Mouse (Mus musculus) intestine, embryonic 16.5 days (tissue): ENCODE measurements around the gene Ccdc136. TPM values are rescaled to one million over a fixed set of nuclear protein-coding genes. Genes with fewer than 3 reads are reported as not detected.
A peak's percentile ranks its signal among the peaks of the same experiment; 100 is the strongest.

Source experiments
- ATAC-seq: fragments of 200-750 bp; cut with Nextera tagmentation; 2 replicates; pipeline ENCODE4 v1.8.0; 2017; ENCODE audit warnings: moderate TSS enrichment, moderate library complexity
- H3K27ac ChIP-seq: fragments of 300-500 bp; sonication (generic); 2 replicates; pipeline ENCODE4 v1.5.1; 2014; ENCODE audit warnings: mild to moderate bottlenecking, low read length
- H3K27me3 ChIP-seq: fragments of 300-500 bp; sonication (generic); replicated peaks from 2 replicates; pipeline ENCODE4 v1.6.1; 2014; ENCODE audit warnings: low read length, control low read depth, mixed read lengths; ENCODE audit not compliant: control insufficient read depth, insufficient read depth
- H3K36me3 ChIP-seq: fragments of 300-500 bp; sonication (generic); 2 replicates; pipeline ENCODE4 v1.6.1; 2014; ENCODE audit warnings: low read length, control low read depth; ENCODE audit not compliant: control insufficient read depth, insufficient read depth
- H3K4me1 ChIP-seq: fragments of 300-500 bp; sonication (generic); 2 replicates; pipeline ENCODE4 v1.6.1; 2014; ENCODE audit warnings: low read length, control low read depth, mixed read lengths; ENCODE audit not compliant: control insufficient read depth, insufficient read depth
- H3K4me2 ChIP-seq: fragments of 300-500 bp; sonication (generic); 2 replicates; pipeline ENCODE4 v1.6.1; 2014; ENCODE audit warnings: low read depth, low read length, control low read depth
- H3K4me3 ChIP-seq: fragments of 300-500 bp; sonication (generic); 2 replicates; pipeline ENCODE4 v1.5.1; 2014; ENCODE audit warnings: mild to moderate bottlenecking, low read length
- H3K9ac ChIP-seq: fragments of 300-500 bp; sonication (generic); 2 replicates; pipeline ENCODE4 v1.6.1; 2014; ENCODE audit warnings: low read depth, low read length
- H3K9me3 ChIP-seq: fragments of 300-500 bp; sonication (generic); 2 replicates; pipeline ENCODE4 v1.6.1; 2016; ENCODE audit warnings: low read length, control low read depth; ENCODE audit not compliant: control insufficient read depth
- WGBS: fragments of 180-500 bp; shearing (Covaris S2); extraction: QIAGEN DNeasy Blood & Tissue Kit; methylation state at CpG from one replicate; pipeline ENCODE4 v1.1.7; 2014; 5-methylcytosine and 5-hydroxymethylcytosine counted together
- polyA plus RNA-seq: library from polyadenylated mRNA; unstranded; fragments of >200 nt; fragmentation: Nextera tagmentation; extraction: Ambion mirVana; gene quantifications from 2 replicates; pipeline ENCODE4 v1.2.1, GENCODE M21; 2015

Gene Ccdc136
- polyA plus RNA-seq, 1 experiment from 2014 or later, result 5.5 TPM

- peak within 1 kb of the TSS; percentile 85 for H3K4me2 ChIP-seq
- ATAC-seq, result peak; percentile 32
- no peaks in the 10 kb centered on the region for H3K36me3 ChIP-seq
- peaks cover 13% of the 10 kb centered on the region for H3K4me1 ChIP-seq
- H3K9me3 ChIP-seq, result no peaks in the 10 kb centered on the region
- H3K27ac ChIP-seq, result peak within 1 kb of the TSS; percentile 86
- peak within 1 kb of the TSS; percentile 65 for H3K4me3 ChIP-seq
- under 1% methylated on average over 74 of the region's 77 CpGs for WGBS
- peaks cover 14% of the 10 kb centered on the region for H3K27me3 ChIP-seq
- peak within 1 kb of the TSS; percentile 76 for H3K9ac ChIP-seq
Observed at GRCm38 (mm10) chr6:29433038-29433803, 37.1 kb downstream of the Ccdc136 start, which contains the start of gene Flnc. Flnc (plus strand) TSS chr6:29433256.

GRCm38 (mm10) chr6:29433804-29434795, 38.0 kb downstream of the Ccdc136 start:
- 5% methylated on average over 27 of the region's 27 CpGs for WGBS
- H3K27me3 ChIP-seq, result peaks cover 14% of the 10 kb centered on the region
- peaks cover 13% of the 10 kb centered on the region for H3K4me1 ChIP-seq
- peak overlapping the region; percentile 76 for H3K9ac ChIP-seq
- H3K27ac ChIP-seq, result peak overlapping the region; percentile 86
- H3K9me3 ChIP-seq, result no peaks in the 10 kb centered on the region
- ATAC-seq, result peak; percentile 10; the same call in 1 of the 2 replicates
- H3K4me3 ChIP-seq, result peak overlapping the region; percentile 65
- H3K36me3 ChIP-seq, result no peaks in the 10 kb centered on the region
- H3K4me2 ChIP-seq, result peak overlapping the region; percentile 85

GRCm38 (mm10) chr6:29434911-29435691, 39.0 kb downstream of the Ccdc136 start:
- peak; percentile 68 for ATAC-seq
- H3K4me1 ChIP-seq, result peaks cover 13% of the 10 kb centered on the region
- no peaks in the 10 kb centered on the region for H3K36me3 ChIP-seq

GRCm38 (mm10) chr6:29435940-29436451, 39.9 kb downstream of the Ccdc136 start:
- H3K4me2 ChIP-seq, result peak overlapping the region; percentile 85
- WGBS, result 14% methylated on average over 6 of the region's 6 CpGs
- peak; percentile 39; the same call in 1 of the 2 replicates for ATAC-seq
- H3K27me3 ChIP-seq, result peaks cover 14% of the 10 kb centered on the region
- peak overlapping the region; percentile 76 for H3K9ac ChIP-seq
- peak overlapping the region; percentile 86 for H3K27ac ChIP-seq
- no peaks in the 10 kb centered on the region for H3K9me3 ChIP-seq
- no peaks in the 10 kb centered on the region for H3K36me3 ChIP-seq
- peak overlapping the region; percentile 65 for H3K4me3 ChIP-seq
- peaks cover 13% of the 10 kb centered on the region for H3K4me1 ChIP-seq

More at GRCm38 (mm10) chr6:29434911-29435691, 39.0 kb downstream of the Ccdc136 start:
- no peaks in the 10 kb centered on the region for H3K9me3 ChIP-seq
- peaks cover 14% of the 10 kb centered on the region for H3K27me3 ChIP-seq
- WGBS, result 8% methylated on average over 12 of the region's 13 CpGs
- H3K27ac ChIP-seq, result peak overlapping the region; percentile 86
- H3K4me3 ChIP-seq, result peak overlapping the region; percentile 65
- H3K4me2 ChIP-seq, result peak overlapping the region; percentile 85
- peak overlapping the region; percentile 76 for H3K9ac ChIP-seq

- Histone ChIP-seq H3K27ac (peak overlapping the region; percentile 86), H3K4me3 (peak overlapping the region; percentile 65), H3K36me3 (no peaks in the 10 kb centered on the region), H3K27me3 (peaks cover 14% of the 10 kb centered on the region), H3K4me1 (peaks cover 13% of the 10 kb centered on the region), H3K9me3 (no peaks in the 10 kb centered on the region), H3K9ac (peak overlapping the region; percentile 76), H3K4me2 (peak overlapping the region; percentile 85)
- no peak for ATAC-seq
- 11% methylated on average over 11 of the region's 11 CpGs for WGBS
Observed at GRCm38 (mm10) chr6:29436461-29436934, 40.4 kb downstream of the Ccdc136 start.

- no peak for ATAC-seq
- H3K27me3 ChIP-seq, result peaks cover 8% of the 10 kb centered on the region
- no peaks in the 10 kb centered on the region for H3K9me3 ChIP-seq
- H3K4me3 ChIP-seq, result no peak overlapping the region
- peaks cover 7% of the 10 kb centered on the region; the same call in 1 of the 2 replicates for H3K4me1 ChIP-seq
- H3K4me2 ChIP-seq, result no peak overlapping the region
- no peak overlapping the region for H3K9ac ChIP-seq
- 92% methylated on average over 4 of the region's 4 CpGs for WGBS
- H3K27ac ChIP-seq, result no peak overlapping the region
- peaks cover 3% of the 10 kb centered on the region; the same call in 1 of the 2 replicates for H3K36me3 ChIP-seq
Observed at GRCm38 (mm10) chr6:29439251-29439650, 43.1 kb downstream of the Ccdc136 start.

GRCm38 (mm10) chr6:29439789-29440188, 43.7 kb downstream of the Ccdc136 start:
- Histone ChIP-seq H3K9me3 (no peaks in the 10 kb centered on the region), H3K4me2 (no peak overlapping the region), H3K9ac (no peak overlapping the region), H3K36me3 (peaks cover 6% of the 10 kb centered on the region; the same call in 1 of the 2 replicates), H3K4me1 (peaks cover 7% of the 10 kb centered on the region; the same call in 1 of the 2 replicates), H3K27me3 (peaks cover 4% of the 10 kb centered on the region; the same call in 1 of the 2 replicates), H3K27ac (no peak overlapping the region), H3K4me3 (no peak overlapping the region)
- ATAC-seq, result no peak
- 89% methylated on average over 6 of the region's 6 CpGs for WGBS

- H3K27me3 ChIP-seq, result no peaks in the 10 kb centered on the region
- ATAC-seq, result no peak
- peaks cover 18% of the 10 kb centered on the region; the same call in 1 of the 2 replicates for H3K36me3 ChIP-seq
- no peak overlapping the region for H3K9ac ChIP-seq
- no peaks in the 10 kb centered on the region for H3K9me3 ChIP-seq
- 70% methylated on average over 11 of the region's 11 CpGs for WGBS
- H3K27ac ChIP-seq, result no peak overlapping the region
- H3K4me2 ChIP-seq, result no peak overlapping the region
- no peak overlapping the region for H3K4me3 ChIP-seq
- H3K4me1 ChIP-seq, result no peaks in the 10 kb centered on the region
Observed at GRCm38 (mm10) chr6:29444773-29445172, 48.7 kb downstream of the Ccdc136 start.
